Mouse (Mus musculus) olfactory bulb, adult 2 months (tissue): ENCODE data around the gene Rfxap. TPM values are rescaled to one million over a fixed set of nuclear protein-coding genes. Genes with fewer than 3 reads are reported as not detected.

Experiments
- H3K27ac ChIP-seq: fragments of 200-500 bp; 2 replicates; pipeline ENCODE4 v1.5.1; 2012; ENCODE audit warnings: low read depth, low read length; ENCODE audit not compliant: insufficient read depth
- H3K4me1 ChIP-seq: fragments of 200-500 bp; 2 replicates; pipeline ENCODE4 v1.6.1; 2012; ENCODE audit warnings: low read length; ENCODE audit not compliant: control insufficient read depth, insufficient read depth
- H3K4me3 ChIP-seq: fragments of 200-500 bp; 2 replicates; pipeline ENCODE4 v1.5.1; 2012; ENCODE audit warnings: mild to moderate bottlenecking, low read depth, low read length, moderate library complexity; ENCODE audit not compliant: insufficient read depth
- CTCF ChIP-seq: fragments of 200-500 bp; IDR thresholded peaks from 2 replicates; pipeline ENCODE4 v1.5.1; 2012; ENCODE audit warnings: low read depth, mild to moderate bottlenecking, low read length, moderate library complexity; ENCODE audit not compliant: insufficient read depth
- POLR2A ChIP-seq: fragments of 200-500 bp; IDR thresholded peaks from 2 replicates; pipeline ENCODE4 v1.6.1; 2012; ENCODE audit warnings: mild to moderate bottlenecking, low read depth, low read length, moderate library complexity; ENCODE audit not compliant: insufficient read depth
- WGBS: fragments of 180-500 bp; shearing (Covaris S2); methylation state at CpG from one replicate; pipeline ENCODE4 v1.1.7; 2018; 5-methylcytosine and 5-hydroxymethylcytosine counted together
- polyA plus RNA-seq: library from polyadenylated mRNA; stranded (reverse); fragments of >200 nt; gene quantifications from 2 replicates; pipeline ENCODE4 v1.2.4, GENCODE M21; 2012; ENCODE audit warnings: low replicate concordance; ENCODE audit not compliant: missing spikeins, insufficient read depth, insufficient read length

The Rfxap gene
- not detected in 2 replicates for polyA plus RNA-seq

- Histone ChIP-seq H3K4me3 (peak within 1 kb of the TSS; percentile 81), H3K4me1 (peaks cover 4% of the 10 kb centered on the region; the same call in 1 of the 2 replicates), H3K27ac (peak within 1 kb of the TSS; percentile 86)
- TF ChIP-seq CTCF (no peak), POLR2A (peak; percentile 84)
- under 1% methylated on average over 52 of the region's 52 CpGs for WGBS
Measured at GRCm38 (mm10) chr3:54807666-54808217, at the start of gene Rfxap. TSS of gene Rfxap (minus strand) at chr3:54807791.

GRCm38 (mm10) chr3:54835421-54835820, 27.8 kb upstream of the Rfxap start:
- no peak overlapping the region for H3K27ac ChIP-seq
- WGBS = 29% methylated on average over 2 of the region's 2 CpGs

GRCm38 (mm10) chr3:54832491-54832890, 24.9 kb upstream of the Rfxap start:
- Histone ChIP-seq H3K27ac (no peak overlapping the region), H3K4me1 (no peaks in the 10 kb centered on the region), H3K4me3 (no peak overlapping the region)
- no peak for TF ChIP-seq POLR2A
- TF ChIP-seq CTCF = no peak
- WGBS = 75% methylated on average over 3 of the region's 3 CpGs

More at GRCm38 (mm10) chr3:54835421-54835820, 27.8 kb upstream of the Rfxap start:
- no peak overlapping the region for H3K4me3 ChIP-seq
- no peaks in the 10 kb centered on the region for H3K4me1 ChIP-seq
- TF ChIP-seq CTCF = no peak
- TF ChIP-seq POLR2A = no peak

GRCm38 (mm10) chr3:54822526-54822925, 14.9 kb upstream of the Rfxap start:
- TF ChIP-seq POLR2A (no peak), CTCF (no peak)
- no peak overlapping the region for H3K4me3 ChIP-seq
- no peaks in the 10 kb centered on the region for H3K4me1 ChIP-seq
- 82% methylated on average over 5 of the region's 5 CpGs for WGBS
- H3K27ac ChIP-seq = no peak overlapping the region

- H3K4me3 ChIP-seq = no peak overlapping the region
- 21% methylated on average over 3 of the region's 3 CpGs for WGBS
- TF ChIP-seq POLR2A = no peak
- peak; percentile 62; the same call in 1 of the 2 replicates for TF ChIP-seq CTCF
- no peaks in the 10 kb centered on the region for H3K4me1 ChIP-seq
- no peak overlapping the region for H3K27ac ChIP-seq
Measured at GRCm38 (mm10) chr3:54815292-54815691, 7.7 kb upstream of the Rfxap start.

GRCm38 (mm10) chr3:54814622-54815021, 7.0 kb upstream of the Rfxap start:
- 66% methylated on average over 6 of the region's 6 CpGs for WGBS
- Histone ChIP-seq H3K4me1 (no peaks in the 10 kb centered on the region), H3K27ac (no peak overlapping the region), H3K4me3 (no peak overlapping the region)
- TF ChIP-seq POLR2A = no peak
- no peak for TF ChIP-seq CTCF

GRCm38 (mm10) chr3:54813418-54813988, 5.9 kb upstream of the Rfxap start:
- H3K4me3 ChIP-seq = no peak overlapping the region
- no peak overlapping the region for H3K27ac ChIP-seq
- 40% methylated on average over 6 of the region's 6 CpGs for WGBS
- H3K4me1 ChIP-seq = no peaks in the 10 kb centered on the region
- no peak for TF ChIP-seq CTCF
- no peak for TF ChIP-seq POLR2A

- Histone ChIP-seq H3K4me3 (no peak overlapping the region), H3K27ac (no peak overlapping the region), H3K4me1 (peaks cover 4% of the 10 kb centered on the region; the same call in 1 of the 2 replicates)
- TF ChIP-seq POLR2A (no peak), CTCF (no peak)
- WGBS = 50% methylated on average over 1 of the region's 1 CpGs
Measured at GRCm38 (mm10) chr3:54811616-54812015, 4.0 kb upstream of the Rfxap start.

GRCm38 (mm10) chr3:54809111-54809510, 1.5 kb upstream of the Rfxap start:
- WGBS = 78% methylated on average over 5 of the region's 5 CpGs
- TF ChIP-seq CTCF = no peak
- no peak for TF ChIP-seq POLR2A
- H3K4me3 ChIP-seq = no peak overlapping the region
- peaks cover 4% of the 10 kb centered on the region; the same call in 1 of the 2 replicates for H3K4me1 ChIP-seq
- no peak overlapping the region for H3K27ac ChIP-seq
